Mouse (Mus musculus) fibroblast of lung, adult 2 months (primary cell): ENCODE data around the gene Tgds.
A peak's percentile ranks its signal among the peaks of the same experiment; 100 is the strongest.
"Not testable (repeated sequence)": the region's sequence is repeated elsewhere in the genome, so short reads cannot be mapped to it uniquely, and the experiment has no call there.

Experiments
- DNase-seq: peaks from one replicate; pipeline ENCODE4 v3.0.0-alpha.2; 2011; ENCODE audit warnings: low read depth

Tgds gene

DNA sequence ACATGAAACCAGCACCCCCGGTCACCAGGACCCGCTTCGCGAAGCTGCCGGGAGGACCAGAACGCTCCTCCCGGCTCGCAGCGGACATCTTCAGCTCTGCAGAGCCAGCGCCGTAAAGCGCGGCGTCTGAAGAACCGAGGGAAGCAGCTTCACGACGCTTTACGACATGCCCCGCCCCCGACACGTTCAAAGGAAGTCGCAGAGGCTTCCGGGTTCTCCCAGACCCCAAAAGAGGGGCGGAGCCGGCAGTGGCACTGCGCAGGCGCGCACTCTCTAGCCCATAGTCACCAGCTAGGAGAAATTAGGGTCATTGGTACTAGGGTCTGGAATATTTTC, at the start of gene Tgds:
Gene Tgds, minus strand, starts transcription at position 114 of the 336 bp plus-strand sequence.
- peak; percentile 88 for DNase-seq

DNA sequence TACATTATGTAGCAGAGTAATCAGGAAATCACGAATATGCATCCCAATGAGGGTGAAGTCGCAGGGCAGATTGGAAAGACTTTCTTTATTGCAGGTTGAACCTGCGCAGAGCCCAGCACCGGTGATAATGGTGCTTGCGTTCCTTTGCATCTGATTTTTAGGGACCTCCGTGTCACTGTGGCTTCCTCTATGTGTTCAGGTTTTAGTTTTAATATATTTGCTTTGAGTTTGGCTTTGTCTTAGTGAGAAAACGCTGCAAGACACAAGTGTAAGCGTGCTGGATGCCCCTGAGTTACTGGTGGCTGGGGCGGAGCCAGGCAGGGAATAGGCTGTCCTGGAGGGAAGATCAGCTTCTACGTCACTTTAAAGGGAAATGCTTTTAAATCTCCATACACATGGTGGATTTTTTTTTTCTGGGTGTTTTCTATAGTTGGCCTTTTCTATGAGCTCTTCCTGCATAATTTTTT, 48.2 kb upstream of the Tgds start:
- no peak for DNase-seq

DNA sequence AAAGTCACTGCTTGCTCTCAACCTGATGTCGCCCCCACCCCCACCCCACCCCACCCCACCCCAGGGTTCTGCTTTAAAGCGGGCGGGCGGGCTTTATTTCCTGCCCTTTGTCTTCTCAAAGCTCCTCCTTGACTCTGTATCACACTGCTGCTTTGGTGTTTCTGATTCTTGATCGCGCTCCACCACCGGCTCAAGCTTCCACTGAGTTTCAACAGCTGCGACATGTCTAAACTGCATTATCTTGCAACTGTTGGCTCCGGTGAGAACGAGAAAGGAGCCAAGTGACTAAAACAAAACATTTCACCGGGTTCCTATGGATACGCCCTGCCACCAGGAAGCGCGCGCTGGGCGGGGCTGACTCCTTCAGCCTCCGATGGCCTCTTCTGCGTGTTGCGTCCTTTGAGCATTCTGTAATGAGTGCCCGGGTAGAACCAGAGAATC, 47.6 kb upstream of the Tgds start:
- peak; percentile 12 for DNase-seq

DNA sequence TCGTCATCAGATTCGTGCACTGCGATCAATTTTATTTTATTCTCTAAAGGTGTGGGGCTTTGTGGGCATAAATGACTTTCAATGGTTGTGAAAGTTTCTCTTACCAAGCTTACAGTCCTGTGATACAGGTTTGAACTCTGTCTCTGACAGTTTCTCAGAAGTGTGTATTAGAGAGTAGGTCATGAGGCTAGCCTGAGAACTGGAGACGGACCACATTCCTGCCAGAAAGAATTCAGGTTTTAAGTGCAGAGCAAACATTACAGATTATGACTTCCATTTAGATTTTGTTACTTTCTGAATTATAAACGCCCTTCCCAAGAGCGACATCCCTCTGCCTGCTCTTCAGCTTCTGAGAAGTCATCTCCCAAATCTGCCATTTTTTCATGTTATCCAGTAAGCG, 47.1 kb upstream of the Tgds start:
- DNase-seq: no peak

DNA sequence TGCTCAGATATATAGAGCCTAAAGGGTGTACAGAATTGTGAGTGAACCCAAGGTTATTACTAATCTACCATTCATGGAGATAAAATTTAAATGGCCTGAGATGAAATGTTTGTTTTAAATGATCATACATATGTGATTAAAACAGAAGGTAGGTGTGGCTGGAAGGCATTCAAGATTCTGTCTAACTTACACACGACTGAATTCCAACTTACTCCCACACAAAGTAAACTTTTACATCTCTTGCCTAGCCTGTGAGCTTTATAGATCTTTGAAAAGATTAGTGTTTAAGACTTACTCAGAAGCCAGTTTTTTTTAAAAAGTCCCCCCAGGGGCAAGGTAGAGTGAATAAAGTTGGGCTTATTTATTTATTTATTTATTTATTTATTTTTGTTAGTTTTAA, 46.7 kb upstream of the Tgds start:
- no peak for DNase-seq

DNA sequence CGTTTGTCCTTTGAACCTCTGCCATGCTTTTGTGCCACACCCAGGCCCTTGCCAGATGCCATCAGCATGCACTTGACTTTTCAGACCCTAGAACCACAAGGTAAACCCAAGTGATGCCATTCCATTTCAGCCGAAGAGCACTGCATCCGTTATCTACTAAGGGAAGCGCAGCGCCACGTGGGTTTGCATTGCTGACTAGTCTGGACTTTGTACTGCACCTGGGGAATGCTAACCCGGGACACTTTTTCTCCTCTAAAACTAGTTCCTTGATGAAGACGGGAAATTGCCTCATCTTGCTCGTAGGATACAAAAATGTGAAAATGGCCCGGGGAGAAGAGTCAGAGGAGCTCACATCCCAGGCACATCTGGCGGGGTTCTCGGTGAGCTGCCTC, 43.1 kb upstream of the Tgds start:
- no peak for DNase-seq

DNA sequence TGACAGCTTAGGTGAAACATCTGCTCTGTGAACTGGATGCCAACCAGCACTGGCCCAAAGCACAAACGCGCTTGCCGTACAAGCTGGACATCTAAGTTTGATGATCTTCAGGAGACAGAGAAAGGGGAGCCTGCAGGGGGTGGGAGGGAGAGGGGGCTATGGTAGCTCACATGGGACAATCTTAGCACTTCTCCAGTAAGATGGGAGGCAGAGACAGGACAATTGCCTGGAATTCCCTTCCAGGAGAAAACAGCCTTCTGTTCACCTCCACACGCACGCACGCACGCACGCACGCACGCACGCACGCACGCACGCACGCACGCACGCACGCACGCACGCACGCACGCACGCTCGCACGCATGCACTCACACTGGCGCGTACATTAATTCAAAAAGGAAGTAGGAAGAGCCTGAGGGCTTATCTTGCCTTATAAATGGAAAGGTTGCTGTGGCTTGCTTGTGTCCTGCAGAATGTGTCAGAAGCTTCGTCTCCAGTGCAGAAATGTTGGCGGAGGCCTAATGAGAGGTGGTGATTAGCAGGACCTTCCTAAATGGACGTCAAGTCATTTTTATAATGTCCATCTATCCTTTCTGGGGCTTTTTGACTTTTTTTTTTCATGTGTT, 42.6 kb upstream of the Tgds start:
- no peak for DNase-seq

DNA sequence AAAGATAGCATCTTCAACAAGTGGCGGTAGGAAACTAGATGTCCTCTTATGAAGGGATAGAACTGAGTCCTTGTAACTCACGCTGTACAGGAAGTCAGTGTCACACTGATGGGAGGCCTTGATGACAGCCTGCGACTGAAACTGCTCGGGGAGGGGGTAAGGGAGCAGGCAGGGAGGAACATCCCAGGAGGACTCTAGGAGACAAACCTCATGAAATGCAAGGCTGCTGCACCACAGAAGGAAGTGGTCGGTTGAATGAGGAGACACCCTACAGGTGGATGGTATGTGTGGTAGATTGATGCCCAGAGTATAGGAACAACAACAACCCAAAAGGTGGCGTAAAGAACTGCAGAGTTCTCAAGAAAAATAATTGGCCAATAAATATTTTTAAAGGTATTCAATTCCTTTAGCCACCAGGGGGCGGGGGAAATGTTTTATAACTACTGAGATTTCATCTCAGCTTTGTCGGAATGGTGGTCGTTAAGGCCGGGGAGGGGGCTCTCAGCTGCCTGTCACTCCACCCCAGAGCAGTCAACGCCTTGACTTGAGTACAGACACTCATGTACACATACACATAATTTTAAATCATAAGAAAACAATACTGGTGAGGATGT, 41.1 kb upstream of the Tgds start:
- no peak for DNase-seq

DNA sequence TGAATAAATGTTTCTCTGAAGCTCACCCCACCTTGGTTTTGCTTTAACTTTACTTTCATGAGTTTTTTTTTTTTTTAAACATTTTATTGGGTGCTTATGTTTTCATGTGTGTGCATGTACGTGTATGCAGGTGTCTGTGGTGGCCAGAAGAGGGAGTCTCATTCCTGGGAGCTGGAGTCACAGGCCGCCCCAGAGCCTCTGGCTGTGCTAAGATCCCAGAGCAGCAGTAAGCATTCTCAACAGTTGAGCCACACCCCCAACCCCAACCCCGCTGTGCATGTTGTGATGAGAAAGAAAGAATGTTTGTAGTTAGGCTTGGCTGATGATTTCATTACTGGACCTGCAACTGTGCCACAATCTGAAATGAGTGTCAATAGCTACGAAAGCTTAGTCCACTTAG, 36.2 kb upstream of the Tgds start:
- no peak for DNase-seq

DNA sequence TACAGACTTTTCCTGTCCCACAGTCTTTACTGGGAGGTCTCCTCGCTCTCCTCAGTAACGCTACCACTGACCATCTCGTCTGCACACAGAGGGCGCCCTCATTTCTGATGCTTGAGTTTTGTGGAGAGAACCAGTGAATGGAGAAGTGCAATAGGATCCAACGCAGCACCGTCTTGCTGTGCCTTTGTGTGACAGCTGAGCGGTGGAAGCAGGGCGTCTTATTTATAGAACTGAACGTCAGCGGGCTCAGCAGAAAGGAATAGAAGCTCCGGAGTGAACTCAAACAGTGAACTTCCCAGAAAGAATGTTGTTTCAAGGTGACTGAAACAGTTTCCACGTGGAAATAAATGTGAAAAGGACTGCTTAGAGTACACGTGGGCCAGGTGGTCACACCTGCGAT, 30.1 kb upstream of the Tgds start:
- DNase-seq: no peak

DNA sequence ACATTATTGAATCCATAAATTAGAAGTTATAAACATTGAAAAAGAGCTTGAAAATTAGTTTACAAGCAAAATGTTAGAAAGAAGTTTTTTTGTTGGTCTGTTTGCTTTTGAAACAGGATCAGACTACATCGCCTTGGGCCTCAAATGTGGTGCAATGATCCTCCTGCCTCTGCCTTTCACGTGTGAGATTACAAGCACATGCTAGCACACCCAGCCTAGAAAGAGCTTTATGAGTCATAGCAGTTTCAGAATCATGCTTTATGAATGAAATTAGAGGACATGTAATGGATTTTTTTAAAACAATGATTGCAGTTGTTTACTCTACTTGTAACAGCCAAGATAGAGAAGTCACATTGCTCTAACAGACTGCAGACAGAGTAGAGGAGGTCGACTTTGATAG, 29.2 kb upstream of the Tgds start:
- no peak for DNase-seq

DNA sequence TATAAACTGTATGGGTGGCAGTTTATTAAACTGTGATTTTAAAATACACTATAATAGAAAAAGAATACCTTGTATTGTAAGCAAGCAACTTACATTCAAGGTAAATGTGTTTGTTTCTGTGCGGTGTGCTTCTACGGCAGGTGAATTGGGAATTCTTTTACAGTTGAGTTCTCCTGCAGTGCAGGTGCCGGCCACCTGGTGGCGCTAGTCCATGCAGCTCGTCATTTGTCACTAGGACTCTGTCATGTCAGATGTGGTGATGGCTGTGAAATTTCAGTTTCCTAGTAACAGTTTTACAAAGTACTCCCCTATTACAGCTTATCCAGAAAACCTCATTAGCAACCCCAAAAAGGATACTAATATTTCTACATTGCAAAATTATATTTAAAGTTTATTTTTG, 24.6 kb upstream of the Tgds start:
- DNase-seq: no peak

DNA sequence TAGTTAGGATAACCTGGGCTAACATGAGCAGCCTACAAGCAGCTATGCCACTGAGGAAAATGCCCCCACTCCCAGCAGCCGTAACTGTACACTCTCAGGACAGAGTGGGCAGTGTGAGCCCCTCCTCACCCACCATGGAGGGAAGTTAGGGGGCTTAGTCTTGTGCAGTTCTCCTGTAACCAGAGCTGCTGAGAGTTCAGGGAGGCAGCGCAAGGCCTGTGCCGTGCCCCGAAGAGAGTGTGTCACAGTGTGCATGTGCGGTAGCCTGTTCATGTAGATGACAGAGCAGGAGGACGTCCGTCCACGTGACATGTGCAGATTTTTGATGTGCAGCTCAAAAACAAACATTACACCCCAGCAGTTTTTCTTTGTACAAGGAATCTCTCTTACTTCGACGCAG, 24.2 kb upstream of the Tgds start:
- DNase-seq: no peak

DNA sequence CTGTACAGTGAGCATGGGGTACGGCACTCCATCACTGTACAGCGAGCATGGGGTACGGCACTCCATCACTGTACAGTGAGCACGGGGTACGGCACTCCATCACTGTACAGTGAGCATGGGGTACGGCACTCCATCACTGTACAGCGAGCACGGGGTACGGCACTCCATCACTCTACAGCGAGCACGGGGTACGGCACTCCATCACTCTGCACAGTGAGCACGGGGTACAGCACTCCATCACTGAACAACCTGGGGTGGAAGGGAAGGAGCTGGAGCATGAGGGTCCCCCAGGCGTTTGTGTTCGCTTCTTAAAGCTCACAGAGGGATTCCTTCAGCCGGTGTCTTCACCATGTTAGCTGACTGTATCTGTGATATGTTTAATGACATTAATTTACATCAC, 23.5 kb upstream of the Tgds start:
- not testable (repeated sequence) for DNase-seq

DNA sequence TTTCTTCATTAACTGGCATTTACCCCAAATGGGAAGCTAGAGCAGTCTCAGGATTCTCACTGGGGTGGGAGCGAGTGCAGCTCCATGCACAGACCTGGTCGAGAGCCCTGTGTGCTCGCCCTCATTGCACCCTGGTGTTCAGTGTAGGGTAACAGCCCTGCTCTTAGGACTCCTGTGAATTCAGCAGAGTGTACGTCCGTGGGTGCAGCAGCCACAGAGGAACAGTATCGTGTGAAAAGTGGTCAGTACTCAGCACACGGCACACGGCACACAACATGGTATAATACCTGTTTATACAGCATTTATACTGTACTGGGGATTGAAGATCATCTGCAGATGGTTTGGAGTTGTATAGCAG, 19.7 kb upstream of the Tgds start:
- DNase-seq: no peak

DNA sequence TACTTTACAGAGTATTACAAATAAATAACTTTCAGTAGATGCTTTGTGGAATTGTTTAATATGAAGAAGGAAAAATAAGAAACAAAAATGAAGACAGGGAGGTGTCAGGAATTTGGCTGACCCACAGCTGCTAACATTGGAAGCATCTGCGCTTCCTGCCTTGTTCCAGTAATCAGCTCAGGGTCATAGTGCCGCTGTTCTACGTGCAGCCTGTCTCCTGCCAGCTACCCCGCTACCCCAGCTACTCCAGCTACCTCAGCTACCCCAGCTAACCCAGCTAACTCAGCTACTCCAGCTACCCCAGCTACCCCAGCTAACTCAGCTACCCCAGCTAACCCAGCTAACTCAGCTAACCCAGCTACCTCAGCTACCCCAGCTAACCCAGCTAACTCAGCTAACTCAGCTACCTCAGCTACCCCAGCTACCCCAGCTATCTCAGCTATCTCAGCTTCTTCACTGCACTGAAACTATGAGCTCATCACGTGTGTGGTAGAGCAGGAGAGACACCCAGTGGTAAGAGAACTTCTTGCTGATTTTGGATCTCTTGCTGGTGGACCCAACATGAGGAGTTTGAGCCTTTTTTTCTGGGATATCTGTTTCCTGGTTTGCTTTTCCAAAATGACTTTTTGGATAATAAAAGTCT, 19.2 kb upstream of the Tgds start:
- DNase-seq: peak; percentile 20

DNA sequence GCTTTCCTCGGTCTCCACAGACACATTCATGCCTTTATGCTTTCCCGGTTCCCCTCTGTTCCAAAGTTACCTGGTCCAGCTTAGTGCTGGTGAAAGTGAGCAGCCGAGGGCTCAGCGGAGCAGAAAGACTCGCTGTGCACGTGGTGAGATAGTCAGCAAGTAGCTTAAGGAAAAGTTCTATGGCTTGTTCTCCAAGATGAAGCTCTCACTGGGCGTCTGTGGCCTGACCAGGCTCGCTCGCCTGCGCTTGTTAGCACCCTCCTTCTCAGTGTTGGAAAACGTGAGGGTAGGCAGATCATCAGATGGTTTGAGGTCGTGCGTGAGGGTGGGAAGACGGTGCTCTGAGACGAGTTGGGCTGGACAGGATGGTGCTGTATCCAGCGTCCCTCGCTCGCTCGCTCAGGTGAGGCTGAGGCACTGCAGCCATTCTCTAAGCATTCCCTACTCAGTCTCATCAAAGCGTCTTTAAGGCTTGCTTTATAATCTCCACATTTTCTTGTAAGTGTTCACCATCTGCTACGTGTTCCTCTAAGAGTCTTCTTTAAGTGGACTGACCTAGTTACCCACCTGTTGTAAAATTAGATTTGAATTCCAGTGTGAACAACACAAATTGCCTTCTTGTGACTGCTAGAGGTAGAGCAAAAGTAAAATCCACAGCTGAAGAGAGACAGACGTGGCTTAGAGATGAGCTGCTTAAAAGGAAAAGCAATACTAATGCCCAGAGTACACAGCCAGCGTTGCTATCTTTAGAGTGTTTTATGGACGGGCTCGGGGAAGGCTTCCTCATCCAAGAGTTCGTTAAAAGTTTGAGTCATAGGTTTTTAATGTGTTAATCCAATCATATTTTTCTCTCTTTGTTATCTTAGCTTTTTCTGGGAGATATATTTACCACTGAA, 18.3 kb upstream of the Tgds start:
- no peak for DNase-seq

DNA sequence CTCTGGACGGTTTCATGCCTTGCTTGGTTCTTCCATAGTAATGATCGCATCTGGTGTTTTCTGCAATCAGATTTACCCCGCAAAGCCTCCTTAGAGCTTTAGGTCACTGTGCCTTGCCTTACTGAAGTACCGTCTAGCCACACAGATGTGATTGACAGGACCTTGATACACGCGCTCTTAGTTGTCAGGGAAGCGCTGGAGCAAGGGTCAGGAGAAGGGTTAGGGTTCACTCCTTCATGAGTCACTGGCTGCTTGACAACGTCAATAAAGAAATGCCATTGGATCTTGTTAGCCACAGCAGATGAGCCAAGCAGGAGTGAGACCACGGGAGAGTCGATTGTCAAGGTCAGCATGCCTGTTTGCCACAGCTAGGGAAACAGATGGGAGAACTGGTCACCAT, 16.0 kb upstream of the Tgds start:
- no peak for DNase-seq

DNA sequence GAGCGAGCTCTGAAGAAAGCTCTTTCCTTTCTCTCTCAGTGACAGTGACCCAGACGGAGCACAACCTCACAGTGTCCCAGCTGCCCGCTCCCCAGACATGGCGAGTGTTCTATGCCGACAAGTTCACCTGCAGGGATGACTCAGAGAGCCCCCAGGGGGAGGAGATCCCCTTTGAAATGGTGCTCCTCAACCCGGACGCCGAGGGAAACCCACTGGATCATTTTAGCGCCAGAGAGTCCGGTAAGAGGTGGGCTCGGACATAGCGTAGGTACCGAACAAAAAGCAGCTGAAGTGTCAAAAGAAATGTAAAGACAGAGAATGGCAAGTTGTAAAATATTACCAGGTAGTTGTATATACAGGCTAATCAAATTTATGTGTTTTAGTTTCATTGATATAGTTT, 15.5 kb upstream of the Tgds start:
- no peak for DNase-seq

DNA sequence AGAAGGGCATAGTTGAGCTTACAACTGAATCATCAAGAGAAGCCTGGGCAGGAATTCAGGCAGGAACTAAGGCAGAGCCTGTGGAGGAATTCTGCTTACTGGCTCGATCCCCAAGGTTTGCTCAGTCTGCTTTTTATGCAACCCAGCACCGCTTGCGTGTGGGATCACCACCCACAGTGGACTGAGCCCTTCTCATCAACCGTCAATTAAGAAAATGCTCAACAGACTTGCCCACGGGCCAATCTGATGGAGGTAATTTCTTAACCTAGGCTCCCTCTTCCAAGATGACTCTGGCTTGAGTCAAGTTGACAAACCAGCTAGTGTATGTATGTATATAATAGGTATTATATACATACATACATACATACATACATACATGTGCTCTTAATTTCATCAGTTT, 9.7 kb upstream of the Tgds start:
- no peak for DNase-seq

DNA sequence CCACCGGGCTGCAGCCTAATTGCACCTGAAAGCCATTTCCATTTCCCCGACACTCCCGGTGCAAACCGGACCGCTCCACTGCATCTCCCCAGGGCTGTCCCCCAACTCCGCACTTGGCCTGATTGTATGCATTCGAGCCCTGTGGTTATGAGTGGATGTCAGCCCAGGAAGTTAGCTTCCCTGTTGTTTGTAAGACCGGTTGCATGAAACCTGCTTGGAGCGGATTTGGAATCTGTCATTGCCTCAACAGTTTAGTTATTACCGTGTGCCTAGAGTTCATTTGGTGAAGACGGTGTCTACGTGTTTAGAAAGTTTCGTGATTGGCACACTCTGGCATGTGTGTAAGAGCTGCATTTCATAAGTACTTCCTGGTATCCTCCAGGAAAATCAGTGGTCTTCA, 4.9 kb upstream of the Tgds start:
- DNase-seq: peak; percentile 14

DNA sequence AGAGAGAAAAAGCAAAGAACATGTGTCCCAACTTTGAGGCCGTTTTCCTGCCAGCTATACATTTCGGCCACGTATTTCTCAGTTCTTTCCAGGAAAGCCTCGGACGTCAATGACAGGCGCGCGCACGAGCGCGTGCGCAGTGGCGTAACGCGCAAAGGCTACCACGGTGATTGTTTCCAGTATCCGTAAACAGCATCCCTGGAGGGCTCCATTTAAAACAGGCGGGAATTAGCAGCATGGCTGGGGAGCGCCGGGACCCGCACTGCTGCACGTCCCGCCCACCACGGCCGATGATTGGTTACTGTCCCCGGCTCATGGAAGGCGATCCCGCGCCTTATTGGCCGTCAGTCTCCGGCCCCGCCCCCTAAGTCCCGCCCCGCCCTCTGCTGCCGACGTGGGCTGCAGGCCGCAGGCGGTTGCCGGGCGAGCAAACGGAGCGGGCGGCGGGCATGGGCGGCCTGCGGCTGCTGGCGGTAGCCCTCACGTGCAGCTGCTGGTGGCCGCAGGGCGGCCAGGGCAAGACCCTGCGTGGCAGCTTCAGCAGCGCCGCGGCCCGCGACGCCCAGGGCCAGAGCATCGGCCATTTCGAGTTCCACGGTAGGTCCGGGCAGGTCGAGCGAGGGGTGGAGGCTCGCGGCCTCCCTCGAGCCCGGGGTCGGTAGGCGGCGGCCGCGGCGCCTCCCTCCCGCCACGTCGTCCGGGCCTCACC, 4.3 kb upstream of the Tgds start, which contains the start of gene Gpr180:
Gene Gpr180, plus strand, starts transcription at position 415 of the 709 bp plus-strand sequence.
- peak; percentile 84 for DNase-seq
